In genomic region chr6:115959151-115959691, GRCm38 (mm10) we compare ENCODE assay signal across 9 mouse cellular contexts. TPM values are rescaled to one million over a fixed set of nuclear protein-coding genes. Genes with fewer than 3 reads are reported as not detected.
DNase-seq lines count a peak whose midpoint lies in the region; ATAC-seq and TF ChIP-seq lines count a peak whose summit lies in the region.
"Had no signal": no experiment of that assay in that cellular context is flagged by ENCODE, and none has a peak within 500 bp of the region (broad histone marks: within the 10 kb centered on the region; RNA-seq: fewer than 3 reads in every experiment).

No protein-coding gene starts in this region.

- no peak overlapping the region for H3K4me3 ChIP-seq in forebrain, embryonic 10.5 days
- no peak overlapping the region for H3K4me3 ChIP-seq in forebrain, embryonic 14.5 days (ENCODE audit: low read depth, low read length)
- H3K4me3 ChIP-seq in thymus, adult 2 months (ENCODE audit: control insufficient read depth, insufficient read depth, low read length): no peak overlapping the region
- H3K4me3 ChIP-seq: liver, embryonic 13.5 days had no signal

- H3K9ac ChIP-seq in forebrain, embryonic 14.5 days (ENCODE audit: low read length): no peak overlapping the region
- H3K9ac ChIP-seq: liver, embryonic 13.5 days had no signal

- no peak for ATAC-seq in forebrain, embryonic 14.5 days
- no peak for ATAC-seq in monocyte, adult 5-6 weeks (replicated peaks; ENCODE audit: insufficient number of reproducible peaks, low FRiP score, low TSS enrichment, poor library complexity, severe bottlenecking)

- H3K27ac ChIP-seq in forebrain, embryonic 10.5 days: peak overlapping the region; percentile 77
- H3K27ac ChIP-seq in forebrain, embryonic 14.5 days (ENCODE audit: low read depth, low read length): no peak overlapping the region
- H3K27ac ChIP-seq in thymus, adult 2 months (ENCODE audit: control insufficient read depth, insufficient read depth, low read length): no peak overlapping the region
- H3K27ac ChIP-seq: liver, embryonic 13.5 days had no signal

- no peak overlapping the region for H3K4me2 ChIP-seq in forebrain, embryonic 14.5 days (ENCODE audit: low read length)
- H3K4me2 ChIP-seq: liver, embryonic 13.5 days had no signal

- no peaks in the 10 kb centered on the region for H3K9me3 ChIP-seq in forebrain, embryonic 10.5 days
- no peaks in the 10 kb centered on the region for H3K9me3 ChIP-seq in forebrain, embryonic 14.5 days (replicated peaks; ENCODE audit: control insufficient read depth, low read length)
- H3K9me3 ChIP-seq: liver, embryonic 13.5 days had no signal

- peaks cover 58% of the 10 kb centered on the region for H3K4me1 ChIP-seq in forebrain, embryonic 10.5 days
- peaks cover 14% of the 10 kb centered on the region for H3K4me1 ChIP-seq in forebrain, embryonic 14.5 days (ENCODE audit: control insufficient read depth, insufficient read depth, low read length)
- H3K4me1 ChIP-seq in thymus, adult 2 months (replicated peaks; ENCODE audit: control insufficient read depth, insufficient read depth, low read length): peaks cover 9% of the 10 kb centered on the region

- intact Hi-C loops in heart, postnatal 10 days (cut with DNase I): loop anchor here (5.0 kb wide), 2 partner anchors 33 to 107 kb away; partner anchors contain the start of genes Ift122 and Mbd4

- WGBS in forebrain, embryonic 10.5 days: 74% methylated on average over 7 of the region's 7 CpGs
- 72% methylated on average over 7 of the region's 7 CpGs for WGBS in forebrain, embryonic 14.5 days
- WGBS in thymus, adult 2 months: 95% methylated on average over 7 of the region's 7 CpGs

- H3K36me3 ChIP-seq in forebrain, embryonic 10.5 days (replicated peaks): no peaks in the 10 kb centered on the region; the same call in 1 of the 2 replicates
- no peaks in the 10 kb centered on the region for H3K36me3 ChIP-seq in forebrain, embryonic 14.5 days (ENCODE audit: control insufficient read depth, insufficient read depth, low read length)
- H3K36me3 ChIP-seq in thymus, adult 2 months (ENCODE audit: control insufficient read depth, insufficient read depth, low read length): peaks cover 82% of the 10 kb centered on the region
- H3K36me3 ChIP-seq: liver, embryonic 13.5 days had no signal

- no peak for TF ChIP-seq POLR2A in thymus, adult 2 months (IDR thresholded peaks at IDR 0.05; ENCODE audit: control insufficient read depth, extremely low read depth, insufficient read depth, low read length, poor library complexity)

- no peak for TF ChIP-seq CTCF in thymus, adult 2 months (IDR thresholded peaks at IDR 0.05; ENCODE audit: borderline replicate concordance, control insufficient read depth, extremely low read depth, insufficient read depth, low read length, poor library complexity)

- DNase-seq in forebrain, embryonic 10.5 days (ENCODE audit: extremely low spot score, low spot score): no peak
- no peak for DNase-seq in forebrain, embryonic 14.5 days (ENCODE audit: low spot score)
- DNase-seq in cerebellum, postnatal 36 days: peak; percentile 62 to 68
- DNase-seq in heart, postnatal 10 days: peak; percentile 93 to 95
- DNase-seq in lung, postnatal 14 days: peak; percentile 87
- DNase-seq in right cerebral cortex, adult 2 months (ENCODE audit: low spot score in 2 of 2): no peak
- DNase-seq in thymus, adult 2 months: no peak
- DNase-seq: liver, embryonic 13.5 days had no signal

- H3K27me3 ChIP-seq in forebrain, embryonic 10.5 days (ENCODE audit: poor library complexity, severe bottlenecking): peaks cover 18% of the 10 kb centered on the region
- H3K27me3 ChIP-seq in forebrain, embryonic 14.5 days (replicated peaks; ENCODE audit: control insufficient read depth, insufficient read depth, low read length): no peaks in the 10 kb centered on the region
- no peaks in the 10 kb centered on the region for H3K27me3 ChIP-seq in thymus, adult 2 months (ENCODE audit: control insufficient read depth, insufficient read depth, low read length)
- H3K27me3 ChIP-seq: liver, embryonic 13.5 days had no signal

RNA-seq across cellular contexts. Expression of gene H1foo, which starts 14.5 kb away (rescaled TPM):
- polyA plus RNA-seq in forebrain, embryonic 10.5 days (2016; fragmentation: Nextera tagmentation; extraction: Ambion mirVana): not detected in 2 replicates
- not detected in 2 replicates for polyA plus RNA-seq in forebrain, embryonic 14.5 days (2014; fragmentation: Nextera tagmentation; extraction: Ambion mirVana)
- total RNA-seq in heart, postnatal 10 days (2021): not detected
- total RNA-seq in monocyte, adult 5-6 weeks (2017): not detected in 3 replicates
- polyA plus RNA-seq in thymus, adult 2 months (2012; rRNA removed): 0.71 and 0.81 TPM in 2 replicates
- polyA plus RNA-seq: liver, embryonic 13.5 days had no signal

RNA-seq across cellular contexts. Expression of gene Rho, which starts 27.7 kb away (rescaled TPM):
- polyA plus RNA-seq in forebrain, embryonic 10.5 days (2016; fragmentation: Nextera tagmentation; extraction: Ambion mirVana): 0.06 and 0.10 TPM in 2 replicates
- 0.19 and 0.30 TPM in 2 replicates for polyA plus RNA-seq in forebrain, embryonic 14.5 days (2014; fragmentation: Nextera tagmentation; extraction: Ambion mirVana)
- total RNA-seq in heart, postnatal 10 days (2021): under 1 TPM; 0.07 to 0.20 TPM
- total RNA-seq in monocyte, adult 5-6 weeks (2017): not detected in 3 replicates
- 0.37 and 1.3 TPM in 2 replicates for polyA plus RNA-seq in thymus, adult 2 months (2012; rRNA removed)
- polyA plus RNA-seq: liver, embryonic 13.5 days had no signal

RNA-seq across cellular contexts. Expression of gene Plxnd1, which starts 35.6 kb away (rescaled TPM):
- 23.9 and 28.0 TPM in 2 replicates for polyA plus RNA-seq in forebrain, embryonic 10.5 days (2016; fragmentation: Nextera tagmentation; extraction: Ambion mirVana)
- polyA plus RNA-seq in forebrain, embryonic 14.5 days (2014; fragmentation: Nextera tagmentation; extraction: Ambion mirVana): 15.3 and 19.6 TPM in 2 replicates
- 100 to 1,000 TPM; 179 to 224 TPM for total RNA-seq in heart, postnatal 10 days (2021)
- 8.2 to 17.6 TPM (median 17.6 TPM) in 3 replicates for total RNA-seq in monocyte, adult 5-6 weeks (2017)
- polyA plus RNA-seq in thymus, adult 2 months (2012; rRNA removed): 466 and 519 TPM in 2 replicates

Comparison
In these comparisons a context has a peak if more than half of its experiments do, and no peak if none do; other contexts are left out.
1. DNase-seq: peak in cerebellum, postnatal 36 days (2 of 2), heart, postnatal 10 days (2 of 2) and lung, postnatal 14 days (single experiment); none in forebrain, embryonic 10.5 days (single experiment), forebrain, embryonic 14.5 days (single experiment), right cerebral cortex, adult 2 months (0 of 2) and thymus, adult 2 months (single experiment).
2. RNA of gene Plxnd1, which starts 35.6 kb away (polyA plus RNA-seq): 466 to 519 TPM in thymus, adult 2 months; 23.9 to 28.0 TPM in forebrain, embryonic 10.5 days and 15.3 to 19.6 TPM in forebrain, embryonic 14.5 days; every median in the first group is over 10 times any median in the second.